Mouse (Mus musculus): Measurements from ENCODE around the gene Rpl36-ps4. TPM values are rescaled to one million over a fixed set of nuclear protein-coding genes. Genes with fewer than 3 reads are reported as not detected.
"Not testable (repeated sequence)": the region's sequence is repeated elsewhere in the genome, so short reads cannot be mapped to it uniquely, and the experiment has no call there.

Gene Rpl36-ps4
- polyA plus RNA-seq, 1 experiment from 2014 or later, result not detected

GRCm38 (mm10) chr17:87958283-87958682, 37.5 kb downstream of the Rpl36-ps4 start:
- Histone ChIP-seq H3K27ac (no peak overlapping the region), H3K4me3 (replicated peaks) (no peak overlapping the region), H3K4me1 (replicated peaks) (no peaks in the 10 kb centered on the region), H3K36me3 (no peaks in the 10 kb centered on the region), H3K9ac (no peak overlapping the region), H3K4me2 (replicated peaks) (no peak overlapping the region), H3K9me3 (no peaks in the 10 kb centered on the region), H3K27me3 (replicated peaks) (no peaks in the 10 kb centered on the region)
- WGBS, result 69% methylated on average over 8 of the region's 8 CpGs
- ATAC-seq, result no peak

GRCm38 (mm10) chr17:87959406-87959805, 38.6 kb downstream of the Rpl36-ps4 start:
- not testable (repeated sequence) for H3K27ac ChIP-seq; H3K4me1 ChIP-seq (replicated peaks); H3K4me2 ChIP-seq (replicated peaks); H3K9ac ChIP-seq; H3K36me3 ChIP-seq; H3K9me3 ChIP-seq; ATAC-seq; H3K27me3 ChIP-seq (replicated peaks); H3K4me3 ChIP-seq (replicated peaks)
- WGBS, result 95% methylated on average over 11 of the region's 11 CpGs

- H3K36me3 ChIP-seq; H3K4me2 ChIP-seq (replicated peaks); ATAC-seq; H3K9me3 ChIP-seq; H3K27ac ChIP-seq; H3K9ac ChIP-seq; H3K4me3 ChIP-seq (replicated peaks); H3K4me1 ChIP-seq (replicated peaks); H3K27me3 ChIP-seq (replicated peaks): not testable (repeated sequence)
- 90% methylated on average over 5 of the region's 5 CpGs for WGBS
These were observed 39.2 kb downstream of the Rpl36-ps4 start for GRCm38 (mm10) chr17:87959931-87960330.

DNA sequence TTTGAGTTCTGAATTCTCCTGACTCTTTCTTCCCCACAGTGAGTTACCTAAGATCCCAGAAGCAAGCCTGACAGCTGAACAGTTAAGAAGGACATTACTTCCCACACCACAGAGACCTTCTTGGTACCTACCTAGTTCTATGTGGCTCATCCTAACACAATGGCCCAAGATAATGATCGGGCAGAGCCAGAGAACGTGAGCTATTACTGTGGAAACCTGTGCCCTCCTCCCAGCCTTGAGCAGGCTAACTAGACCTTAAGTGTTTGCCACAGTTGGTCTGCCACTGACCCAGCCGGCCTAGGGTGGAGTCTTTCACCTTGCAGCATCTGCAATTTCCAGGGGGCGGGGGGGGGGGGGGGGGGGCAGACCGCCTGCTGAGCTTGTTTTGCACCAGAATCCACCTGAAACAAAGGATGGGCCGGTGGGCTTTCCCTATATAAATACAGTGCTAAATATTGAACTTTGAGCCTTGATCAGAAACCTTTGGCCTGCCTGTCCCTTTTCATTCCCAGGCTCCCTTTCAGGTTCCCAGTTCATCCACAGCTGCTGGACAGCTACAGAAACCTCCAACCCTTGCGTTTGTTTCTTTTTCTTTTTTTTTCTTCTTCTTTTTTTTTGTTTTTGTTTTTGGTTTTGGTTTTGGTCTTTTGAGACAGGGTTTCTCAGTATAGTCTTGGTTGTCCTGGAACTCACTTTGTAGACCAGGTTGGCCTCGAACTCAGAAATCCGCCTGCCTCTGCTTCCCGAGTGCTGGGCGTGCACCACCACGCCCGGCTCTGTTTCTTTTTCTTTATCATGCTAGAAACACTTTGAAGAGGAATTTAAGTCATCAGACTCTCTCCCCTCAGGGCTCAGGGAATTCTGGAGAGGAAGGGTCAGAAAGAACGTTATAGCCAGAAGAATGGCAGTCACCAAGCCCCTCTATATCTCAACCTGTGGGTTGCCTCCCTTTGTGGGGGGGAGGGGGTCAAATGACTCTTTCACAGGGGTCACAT, 42.6 kb downstream of the Rpl36-ps4 start:
- H3K4me3 ChIP-seq (replicated peaks), result no peak overlapping the region
- H3K27me3 ChIP-seq (replicated peaks), result no peaks in the 10 kb centered on the region
- ATAC-seq, result no peak
- H3K27ac ChIP-seq, result no peak overlapping the region
- no peak overlapping the region for H3K9ac ChIP-seq
- H3K9me3 ChIP-seq, result no peaks in the 10 kb centered on the region
- no peaks in the 10 kb centered on the region for H3K4me1 ChIP-seq (replicated peaks)
- WGBS, result 92% methylated on average over 13 of the region's 14 CpGs
- no peaks in the 10 kb centered on the region for H3K36me3 ChIP-seq
- H3K4me2 ChIP-seq (replicated peaks), result no peak overlapping the region

DNA sequence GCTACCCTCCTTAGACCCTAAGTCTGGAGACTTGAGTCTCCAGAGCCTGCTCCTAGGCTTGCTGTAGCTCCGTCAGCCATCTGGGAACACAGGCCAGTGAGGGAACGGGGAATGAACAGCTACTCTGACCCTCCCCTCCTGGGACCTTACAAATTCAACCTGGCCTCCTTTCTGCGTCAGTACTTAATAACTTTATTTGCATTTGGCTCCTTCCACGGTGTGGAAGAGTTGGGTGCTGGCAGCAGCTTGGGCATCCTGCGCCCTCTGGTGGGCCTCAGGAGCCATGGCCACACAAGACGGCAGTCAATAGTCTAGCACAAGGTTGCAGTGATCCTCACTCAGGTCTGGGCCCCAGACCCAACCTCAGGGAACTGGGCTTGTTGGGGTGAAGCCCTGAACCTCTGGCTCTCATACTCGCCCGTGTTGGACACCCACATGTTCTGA, 47.7 kb downstream of the Rpl36-ps4 start:
- ATAC-seq, result peak; percentile 81
- not testable (repeated sequence) for H3K4me1 ChIP-seq (replicated peaks)
- WGBS, result 45% methylated on average over 6 of the region's 8 CpGs

More for the DNA sequence above, 47.7 kb downstream of the Rpl36-ps4 start:
- not testable (repeated sequence) for H3K9me3 ChIP-seq; H3K4me3 ChIP-seq (replicated peaks); H3K27ac ChIP-seq; H3K36me3 ChIP-seq; H3K27me3 ChIP-seq (replicated peaks); H3K9ac ChIP-seq; H3K4me2 ChIP-seq (replicated peaks)

Other genes starting within 250 kb of the Rpl36-ps4 start
- gene Msh2, start 248.6 kb upstream of the Rpl36-ps4 start, polyA plus RNA-seq (2015; fragmentation: Nextera tagmentation; extraction: Ambion mirVana), result 63.7 and 74.5 TPM in 2 replicates
- gene Kcnk12, start 123.0 kb upstream of the Rpl36-ps4 start, polyA plus RNA-seq (2015; fragmentation: Nextera tagmentation; extraction: Ambion mirVana), result not detected in 2 replicates
- gene Msh6, start 54.1 kb downstream of the Rpl36-ps4 start, polyA plus RNA-seq (2015; fragmentation: Nextera tagmentation; extraction: Ambion mirVana), result 42.9 and 45.2 TPM in 2 replicates
- gene Fbxo11, start 144.3 kb downstream of the Rpl36-ps4 start, polyA plus RNA-seq (2015; fragmentation: Nextera tagmentation; extraction: Ambion mirVana), result 12.3 and 12.9 TPM in 2 replicates

Measured in intestine, embryonic 15.5 days (tissue).